In genomic region chr9:52361599-52361998, GRCm38 (mm10) we compare ENCODE assay signal across 27 mouse cellular contexts.
DNase-seq lines count a peak whose midpoint lies in the region; ATAC-seq and TF ChIP-seq lines count a peak whose summit lies in the region.
"Had no signal": no experiment of that assay in that cellular context is flagged by ENCODE, and none has a peak within 500 bp of the region (broad histone marks: within the 10 kb centered on the region; RNA-seq: fewer than 3 reads in every experiment).

No protein-coding gene starts in this region.

- peak; percentile 54 for TF ChIP-seq CTCF in kidney, postnatal 0 days (IDR thresholded peaks at IDR 0.05; ENCODE audit: low read depth)
- TF ChIP-seq CTCF in MEL (IDR thresholded peaks at IDR 0.05 in 2 of 3, conservative IDR thresholded peaks at IDR 0.05 in 1 of 3; ENCODE audit: control insufficient read depth in 1 of 3, insufficient read depth in 1 of 3, low read depth in 2 of 3, low read length in 3 of 3, poor library complexity in 1 of 3, severe bottlenecking in 1 of 3) = peak in 1 of 3 experiments; percentile 36; a peak in 2 of 6 replicates

- no peaks in the 10 kb centered on the region for H3K79me2 ChIP-seq in MEL (ENCODE audit: control insufficient read depth, insufficient read depth, low read length, poor library complexity)

- H3K9me3 ChIP-seq in kidney, postnatal 0 days (replicated peaks; ENCODE audit: low read length) = no peaks in the 10 kb centered on the region
- H3K9me3 ChIP-seq in MEL (replicated peaks; ENCODE audit: insufficient read depth, low read length) = no peaks in the 10 kb centered on the region
- H3K9me3 ChIP-seq: embryonic facial prominence, embryonic 10.5 days; forebrain, embryonic 15.5 days; G1E; heart, embryonic 10.5 days; hindbrain, embryonic 15.5 days; limb, embryonic 12.5 days; liver, embryonic 12.5 days; midbrain, embryonic 12.5 days; neural tube, embryonic 12.5 days had no signal

- peak; percentile 15 for DNase-seq in kidney, postnatal 0 days (ENCODE audit: low spot score)
- DNase-seq in kidney, postnatal 14 days = no peak
- DNase-seq in 416B (ENCODE audit: low read depth) (peak; percentile 72), MEL (ENCODE audit: low read depth, low spot score) (peak; percentile 3), MN1 (ENCODE audit: low spot score) (no peak)
- no peak for DNase-seq in adrenal gland, postnatal 14 days
- DNase-seq: adrenal gland, postnatal 36 days; cerebellum, adult 9-11 months; kidney, adult 18-20 months; kidney, postnatal 10 days; layer of hippocampus, postnatal 36 days; lung, adult 2 months; retina, postnatal 1 day; right cerebral cortex, postnatal 25 days; spleen, adult 18-20 months; thymus, postnatal 14 days had no signal

- H3K27me3 ChIP-seq in kidney, postnatal 0 days (ENCODE audit: insufficient read depth, low read length) = no peaks in the 10 kb centered on the region
- H3K27me3 ChIP-seq in MEL (ENCODE audit: control insufficient read depth in 1 of 2, insufficient read depth in 2 of 2, low read length in 2 of 2) = no peaks in the 10 kb centered on the region; a peak in 1 of 4 replicates
- H3K27me3 ChIP-seq: forebrain, embryonic 15.5 days; hindbrain, embryonic 15.5 days; limb, embryonic 12.5 days; liver, embryonic 12.5 days; midbrain, embryonic 12.5 days; neural tube, embryonic 12.5 days had no signal

- no peak overlapping the region for H3K4me2 ChIP-seq in kidney, postnatal 0 days (ENCODE audit: low read length)
- H3K4me2 ChIP-seq: forebrain, embryonic 15.5 days; hindbrain, embryonic 15.5 days; limb, embryonic 12.5 days; liver, embryonic 12.5 days; midbrain, embryonic 12.5 days; neural tube, embryonic 12.5 days had no signal

- TF ChIP-seq EP300 in MEL (IDR thresholded peaks at IDR 0.05; ENCODE audit: low read depth in 1 of 2, low read length in 2 of 2) = no peak

- H3K9ac ChIP-seq in kidney, postnatal 0 days (ENCODE audit: low read depth, low read length) = no peak overlapping the region
- H3K9ac ChIP-seq in MEL (ENCODE audit: control insufficient read depth, low read depth, low read length, poor library complexity, severe bottlenecking) = no peak overlapping the region
- H3K9ac ChIP-seq: forebrain, embryonic 15.5 days; hindbrain, embryonic 15.5 days; limb, embryonic 12.5 days; liver, embryonic 12.5 days; midbrain, embryonic 12.5 days; neural tube, embryonic 12.5 days had no signal

- no peaks in the 10 kb centered on the region for H3K4me1 ChIP-seq in kidney, postnatal 0 days (replicated peaks; ENCODE audit: insufficient read depth, low read length)
- no peaks in the 10 kb centered on the region for H3K4me1 ChIP-seq in MEL (ENCODE audit: control insufficient read depth in 1 of 2, insufficient read depth in 2 of 2, low read length in 2 of 2)
- H3K4me1 ChIP-seq: embryonic facial prominence, embryonic 10.5 days; heart, embryonic 10.5 days; limb, embryonic 12.5 days; midbrain, embryonic 12.5 days; neural tube, embryonic 12.5 days had no signal

- TF ChIP-seq RAD21 in MEL (IDR thresholded peaks at IDR 0.05; ENCODE audit: low read depth, low read length) = peak; percentile 31

- no peak overlapping the region for H3K4me3 ChIP-seq in kidney, postnatal 0 days (replicated peaks; ENCODE audit: low read depth, low read length)
- H3K4me3 ChIP-seq in MEL (ENCODE audit: control insufficient read depth in 1 of 2, insufficient read depth in 1 of 2, low read depth in 2 of 2, low read length in 2 of 2) = no peak overlapping the region
- H3K4me3 ChIP-seq: embryonic facial prominence, embryonic 10.5 days; forebrain, embryonic 15.5 days; heart, embryonic 10.5 days; hindbrain, embryonic 15.5 days; limb, embryonic 12.5 days; liver, embryonic 12.5 days; midbrain, embryonic 12.5 days; neural tube, embryonic 12.5 days had no signal

- WGBS in kidney, postnatal 0 days = 85% methylated on average over 2 of the region's 2 CpGs

- no peak for ATAC-seq in kidney, postnatal 0 days (replicated peaks; ENCODE audit: low FRiP score, low read depth)
- ATAC-seq in megakaryocyte-erythroid progenitor cell, adult 5-6 weeks (replicated peaks; ENCODE audit: low FRiP score, low TSS enrichment, poor library complexity, severe bottlenecking) = 0 out of 2 replicates have a peak, but pooled peaks have one; percentile 50
- ATAC-seq: forebrain, embryonic 15.5 days; liver, embryonic 12.5 days had no signal

- H3K27ac ChIP-seq in kidney, postnatal 0 days = no peak overlapping the region
- no peak overlapping the region for H3K27ac ChIP-seq in MEL (ENCODE audit: control insufficient read depth, low read depth, low read length)
- H3K27ac ChIP-seq: embryonic facial prominence, embryonic 10.5 days; forebrain, embryonic 15.5 days; heart, embryonic 10.5 days; hindbrain, embryonic 15.5 days; limb, embryonic 12.5 days; liver, embryonic 12.5 days; macrophage; midbrain, embryonic 12.5 days; neural tube, embryonic 12.5 days had no signal

- H3K36me3 ChIP-seq in kidney, postnatal 0 days (ENCODE audit: insufficient read depth, low read length) = no peaks in the 10 kb centered on the region
- no peaks in the 10 kb centered on the region for H3K36me3 ChIP-seq in MEL (ENCODE audit: control insufficient read depth in 1 of 2, insufficient read depth in 2 of 2, low read length in 2 of 2)
- H3K36me3 ChIP-seq: embryonic facial prominence, embryonic 10.5 days; forebrain, embryonic 15.5 days; G1E; heart, embryonic 10.5 days; hindbrain, embryonic 15.5 days; limb, embryonic 12.5 days; liver, embryonic 12.5 days; midbrain, embryonic 12.5 days; neural tube, embryonic 12.5 days had no signal

- TF ChIP-seq POLR2A in MEL (IDR thresholded peaks at IDR 0.05; ENCODE audit: control insufficient read depth in 1 of 2, insufficient read depth in 1 of 2, low read depth in 1 of 2, low read length in 2 of 2, poor library complexity in 1 of 2) = no peak

TF ChIP-seq in MEL, 35 proteins besides CTCF, POLR2A, EP300 and RAD21:
- peak; percentile 36 for TF ChIP-seq SMC3 (IDR thresholded peaks at IDR 0.05; ENCODE audit: low read depth, low read length)
- TF ChIP-seq POLR2AphosphoS5 (IDR thresholded peaks at IDR 0.05; ENCODE audit: borderline replicate concordance, low read depth, low read length) = no peak
- TF ChIP-seq MYC (IDR thresholded peaks at IDR 0.05; ENCODE audit: low read depth, low read length) = no peak
TF ChIP-seq in MEL: peak in this region for 1.

Comparison
In these comparisons a context has a peak if more than half of its experiments do, and no peak if none do; other contexts are left out.
1. DNase-seq: peak in kidney, postnatal 0 days (single experiment), 416B (single experiment) and MEL (single experiment); none in kidney, postnatal 14 days (single experiment), adrenal gland, postnatal 14 days (single experiment) and MN1 (single experiment).